Mouse (Mus musculus): ENCODE measurements around the gene Bdh1.

- TF ChIP-seq CTCF (IDR thresholded peaks at IDR 0.05; ENCODE audit: extremely low read depth, insufficient read depth, low read length) (no peak), POLR2A (IDR thresholded peaks at IDR 0.05; ENCODE audit: extremely low read depth, insufficient read depth, low read length) (no peak)
These were observed 21.0 kb upstream of the Bdh1 start for GRCm38 (mm10) chr16:31400908-31401692.

All from cortical plate, adult 2 months (tissue).